Mouse (Mus musculus) small intestine, adult 2 months (tissue): ENCODE measurements around the gene Eed.

ENCODE experiments used
- CTCF ChIP-seq: fragments of 200-500 bp; IDR thresholded peaks from 2 replicates; pipeline ENCODE4 v1.5.1; 2012; ENCODE audit warnings: low read depth, mild to moderate bottlenecking, control low read depth, inconsistent platforms, low read length, moderate library complexity, mixed read lengths; ENCODE audit not compliant: insufficient replicate concordance, insufficient read length; ENCODE audit errors: extremely low read depth
- POLR2A ChIP-seq: fragments of 200-500 bp; IDR thresholded peaks from 2 replicates; pipeline ENCODE4 v1.6.1; 2012; ENCODE audit warnings: low read depth, mild to moderate bottlenecking, control low read depth, inconsistent platforms, low read length, moderate library complexity

- no peak for TF ChIP-seq CTCF
- no peak for TF ChIP-seq POLR2A
Measured at GRCm38 (mm10) chr7:89948026-89948425, 32.8 kb downstream of the Eed start.
